Mouse (Mus musculus) inflammation-experienced regulatory T-cells, adult 6 months (primary cell): ENCODE results near the gene Tmem37. TPM values are rescaled to one million over a fixed set of nuclear protein-coding genes. Genes with fewer than 3 reads are reported as not detected.

ENCODE experiments used
- ATAC-seq: one replicate; pipeline ENCODE4 v1.8.0; 2017
- polyA plus RNA-seq, 3 experiments: library from polyadenylated mRNA; unstranded; fragments of 100-300 nt; shearing (Covaris generic); gene quantifications; one replicate each; pipeline ENCODE4 v1.2.1; 2017

The Tmem37 gene
- polyA plus RNA-seq, 3 experiments from 2014 or later, result 0.86 to 4.5 (median 0.91) TPM

DNA sequence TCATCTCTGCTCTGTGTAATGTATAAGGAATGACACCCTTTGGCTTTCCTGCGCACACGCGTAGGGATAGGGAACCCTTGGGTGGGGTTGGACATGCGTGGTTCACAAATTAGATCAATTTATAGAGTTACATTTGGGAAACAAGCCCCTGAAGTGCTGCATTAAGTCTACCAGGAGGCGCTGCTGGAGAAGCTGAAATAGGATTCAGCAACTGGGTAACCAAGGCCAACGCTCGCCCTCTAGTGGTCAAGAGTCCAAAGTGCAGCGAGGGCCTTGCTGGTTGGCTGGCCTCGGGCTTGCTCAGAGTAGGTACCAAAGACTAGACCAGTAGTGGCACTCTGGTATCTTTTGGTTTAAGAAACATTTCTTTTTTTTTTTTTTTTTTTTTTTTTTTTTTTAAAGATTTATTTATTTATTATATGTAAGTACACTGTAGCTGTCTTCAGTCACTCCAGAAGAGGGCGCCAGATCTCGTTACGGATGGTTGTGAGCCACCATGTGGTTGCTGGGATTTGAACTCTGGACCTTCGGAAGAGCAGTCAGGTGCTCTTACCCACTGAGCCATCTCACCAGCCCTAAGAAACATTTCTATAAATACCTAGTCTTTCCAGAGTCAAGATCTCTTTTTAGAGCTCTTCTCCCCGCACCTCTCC is 19.7 kb upstream of the Tmem37 start:
- peak; percentile 85 for ATAC-seq

DNA sequence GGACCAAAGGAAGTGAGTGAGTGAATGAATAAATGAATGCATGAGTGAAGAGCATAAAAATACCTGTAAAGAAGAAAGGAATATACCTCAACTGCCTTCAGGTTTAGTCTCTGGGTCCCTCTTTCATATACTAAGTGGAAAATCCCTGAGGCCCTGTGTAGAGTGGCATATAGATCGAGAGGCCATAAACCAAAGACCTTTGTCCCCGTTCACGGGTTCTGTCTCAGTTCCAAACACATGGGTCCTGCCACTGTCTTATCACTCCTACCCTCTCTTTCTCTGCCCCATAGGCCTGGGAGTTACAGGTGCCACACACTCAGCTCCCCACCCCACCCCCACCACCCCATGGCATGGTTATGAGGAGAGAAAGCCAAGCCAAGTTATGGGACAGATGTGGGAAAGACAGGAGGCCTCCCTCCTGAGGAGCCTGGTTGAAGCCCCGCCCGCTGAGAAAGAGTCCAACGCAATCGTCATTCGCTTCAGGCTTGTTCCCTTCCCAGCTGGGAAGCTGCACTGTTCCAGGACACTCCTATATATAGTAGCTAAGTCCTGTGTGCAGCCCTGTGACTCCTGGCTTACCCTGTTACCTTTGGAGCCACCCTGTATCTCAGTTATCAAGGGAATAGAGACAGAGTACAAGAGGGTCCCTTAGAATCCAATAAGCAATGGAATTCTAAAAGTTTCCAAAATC is 17.2 kb upstream of the Tmem37 start:
- no peak for ATAC-seq

DNA sequence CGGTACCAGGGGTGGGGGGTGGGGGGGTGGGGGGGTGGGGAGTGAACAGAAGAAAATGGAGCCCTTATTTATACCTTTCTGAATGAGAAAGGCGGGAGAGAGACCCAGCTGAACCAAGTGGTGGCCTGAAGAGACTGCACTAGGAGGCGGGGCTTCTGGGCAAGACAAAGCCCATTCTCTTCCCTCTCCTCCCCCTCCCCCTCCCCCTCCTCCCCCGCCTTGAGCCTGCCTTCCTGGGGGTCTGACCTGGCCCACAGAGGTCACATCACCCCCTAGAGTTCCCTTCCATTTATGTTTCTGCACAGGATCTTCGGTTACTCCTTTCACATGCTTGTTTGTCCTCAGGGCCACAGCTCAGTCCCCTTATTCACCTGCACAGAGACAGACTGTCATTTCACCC is 15.3 kb upstream of the Tmem37 start:
- no peak for ATAC-seq

DNA sequence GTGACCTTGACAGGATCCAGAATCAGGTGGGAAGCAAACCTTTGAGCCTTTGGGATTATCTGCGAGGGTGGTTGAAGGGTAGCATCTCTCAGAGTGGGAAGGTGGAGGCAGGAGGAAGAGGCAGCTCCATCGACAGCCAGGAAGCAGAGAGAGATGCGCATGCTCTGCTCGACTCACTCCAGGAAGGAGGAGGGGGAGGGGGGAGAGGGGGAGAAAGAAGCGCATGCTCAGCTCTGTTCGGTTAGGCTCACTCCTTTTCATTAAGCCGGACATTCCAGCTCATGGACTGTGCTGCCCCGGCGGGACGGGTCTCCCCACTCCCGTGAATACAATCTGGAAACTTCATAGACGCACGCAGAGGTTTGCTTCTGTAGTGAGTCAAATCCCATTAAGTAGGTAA is 12.8 kb upstream of the Tmem37 start:
- no peak for ATAC-seq

DNA sequence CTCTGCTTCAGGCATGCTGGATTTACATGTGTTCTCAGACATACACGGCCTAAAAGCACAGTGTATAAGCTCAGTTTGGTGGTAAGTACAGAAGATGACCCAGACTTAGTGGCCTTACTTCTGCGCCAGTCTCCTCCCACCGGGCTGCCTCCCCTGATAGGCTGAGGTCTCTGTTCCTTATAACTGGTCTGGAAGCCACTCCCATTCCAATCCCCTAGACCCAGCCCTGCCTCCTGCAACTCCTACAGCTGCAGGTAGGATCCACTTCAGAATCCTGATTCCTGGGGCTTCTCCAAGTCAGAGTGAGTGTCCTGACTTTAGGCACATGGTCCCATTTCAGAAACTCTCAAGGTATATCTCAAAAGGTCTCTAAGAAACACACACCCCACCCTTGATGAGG is 11.8 kb upstream of the Tmem37 start:
- no peak for ATAC-seq

DNA sequence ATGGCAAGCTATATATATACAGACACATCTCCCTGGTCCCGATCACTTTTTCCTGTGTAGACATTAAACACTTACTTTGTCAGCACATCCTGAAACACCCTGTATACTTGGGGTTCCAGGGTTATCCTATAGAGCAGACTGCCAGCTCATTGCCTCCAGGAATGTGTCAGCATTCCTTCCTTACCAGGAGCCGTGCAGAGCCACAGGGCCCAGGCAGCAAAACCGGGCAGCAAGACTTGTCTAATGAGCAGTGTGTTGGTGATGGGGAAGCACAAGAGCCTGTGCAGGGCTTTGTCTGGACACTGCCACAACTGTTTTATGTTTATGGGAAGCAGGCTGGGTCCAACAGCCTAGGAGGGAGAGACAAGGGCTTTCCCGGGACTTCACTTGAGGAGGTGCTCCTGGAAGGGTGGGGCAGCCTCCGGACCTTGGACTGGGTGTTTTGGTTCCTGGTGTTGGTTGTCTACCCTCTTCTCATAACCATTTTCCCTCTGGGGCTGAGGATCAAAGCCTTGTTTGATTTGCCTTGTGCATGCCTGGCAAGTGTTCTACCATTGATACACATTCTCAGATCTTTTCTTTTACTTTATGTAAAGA is 10.1 kb upstream of the Tmem37 start:
- no peak for ATAC-seq

DNA sequence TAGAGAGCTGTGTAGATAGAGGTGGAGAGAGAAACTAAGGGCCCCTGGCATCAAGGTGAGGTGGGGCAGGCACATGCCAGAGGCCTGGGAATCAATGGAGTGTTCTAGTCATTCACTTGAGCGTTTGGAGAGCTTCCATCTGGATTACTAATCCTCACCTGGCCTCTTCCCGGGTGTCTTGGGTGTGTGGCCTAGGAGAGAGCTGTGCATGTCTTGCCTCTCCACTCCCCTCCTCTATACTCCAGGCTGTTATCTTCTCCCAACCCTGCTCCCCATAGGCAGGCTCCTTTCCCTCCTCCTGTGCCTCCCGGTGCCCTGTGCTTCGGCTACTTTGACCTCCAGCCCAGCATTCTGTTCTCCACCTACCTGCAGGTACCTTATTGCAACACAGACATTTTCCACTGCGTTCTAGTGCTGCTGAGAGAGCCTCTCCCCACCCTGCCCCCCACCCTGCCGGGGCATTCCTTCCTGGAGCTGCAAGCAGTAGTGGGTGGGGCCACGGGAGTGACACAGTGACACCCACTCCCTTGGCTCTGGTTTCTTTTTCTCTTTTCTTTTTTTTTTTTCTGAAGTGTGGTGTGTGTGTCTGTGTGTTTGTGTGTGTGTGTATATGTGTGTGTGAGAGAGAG is 9.2 kb upstream of the Tmem37 start:
- no peak for ATAC-seq

DNA sequence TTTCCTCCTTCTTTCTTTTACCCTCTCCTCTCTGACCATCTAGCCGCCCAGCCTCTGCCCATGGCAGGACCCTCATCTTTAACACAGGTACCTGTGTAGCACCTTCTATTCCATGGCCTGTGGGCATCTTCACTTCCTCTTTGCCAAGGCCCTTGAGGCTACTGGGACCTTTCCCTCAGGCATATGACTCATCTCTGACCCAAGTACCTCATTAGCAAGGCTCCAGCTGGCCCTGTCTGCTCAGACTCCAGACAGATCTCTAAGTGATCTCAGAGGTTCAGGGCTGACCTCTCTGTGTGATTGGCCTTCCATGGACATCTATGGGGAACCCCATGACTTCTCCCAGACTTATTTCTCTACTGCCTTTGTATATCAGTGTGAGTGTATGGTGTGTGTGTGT is 6.8 kb upstream of the Tmem37 start:
- ATAC-seq, result no peak

DNA sequence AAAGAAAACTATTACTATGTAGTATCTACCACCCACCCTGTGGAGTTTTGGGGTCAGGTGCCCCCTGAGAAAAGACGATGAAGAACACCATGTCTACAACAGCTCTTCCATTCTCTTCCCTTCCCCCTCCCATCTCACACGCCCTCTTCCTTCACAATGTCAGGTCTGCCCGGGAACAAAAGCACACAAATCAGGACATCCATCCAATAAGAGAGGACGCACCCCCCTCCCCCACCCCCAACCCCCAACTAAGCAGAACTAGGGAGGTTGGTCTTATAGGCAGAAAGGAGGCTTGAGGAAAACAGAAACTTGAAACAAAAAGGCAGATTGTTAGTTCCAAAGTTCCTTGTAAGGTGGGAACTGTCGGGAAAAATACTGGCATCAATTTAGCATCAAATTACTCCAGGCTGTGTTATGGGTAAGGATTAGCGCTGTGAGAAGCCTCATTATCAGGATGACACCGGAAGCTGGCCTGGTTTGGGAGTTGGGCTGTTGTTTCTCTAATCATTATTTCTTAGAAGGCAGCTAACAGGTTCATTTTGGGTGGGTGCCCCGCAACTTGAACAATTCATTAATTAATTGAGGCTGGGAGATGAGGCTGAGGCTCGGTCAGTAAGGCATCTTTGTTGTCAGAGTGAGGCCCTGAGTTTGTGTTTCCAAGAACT is 4.0 kb upstream of the Tmem37 start:
- ATAC-seq, result no peak

DNA sequence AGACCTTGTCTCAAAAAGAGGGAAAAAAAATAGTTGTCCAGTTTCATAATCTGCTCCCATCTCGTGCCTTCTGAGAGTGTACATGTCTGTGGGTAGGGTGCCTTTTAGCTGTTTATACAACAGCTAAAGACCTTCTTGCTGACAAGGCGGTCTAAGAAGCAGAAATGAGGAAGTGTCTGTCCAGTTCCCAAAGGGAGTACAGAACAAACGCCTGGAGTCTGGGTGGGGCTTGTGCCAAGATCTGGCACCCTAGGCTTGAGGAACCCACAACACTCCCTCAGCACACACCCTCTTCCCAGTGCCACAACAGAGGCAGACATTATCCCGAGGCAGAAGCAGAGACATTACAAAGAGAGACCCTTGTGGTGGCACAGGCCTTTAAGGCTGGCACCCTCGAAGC is 1.6 kb upstream of the Tmem37 start:
- ATAC-seq, result no peak

DNA sequence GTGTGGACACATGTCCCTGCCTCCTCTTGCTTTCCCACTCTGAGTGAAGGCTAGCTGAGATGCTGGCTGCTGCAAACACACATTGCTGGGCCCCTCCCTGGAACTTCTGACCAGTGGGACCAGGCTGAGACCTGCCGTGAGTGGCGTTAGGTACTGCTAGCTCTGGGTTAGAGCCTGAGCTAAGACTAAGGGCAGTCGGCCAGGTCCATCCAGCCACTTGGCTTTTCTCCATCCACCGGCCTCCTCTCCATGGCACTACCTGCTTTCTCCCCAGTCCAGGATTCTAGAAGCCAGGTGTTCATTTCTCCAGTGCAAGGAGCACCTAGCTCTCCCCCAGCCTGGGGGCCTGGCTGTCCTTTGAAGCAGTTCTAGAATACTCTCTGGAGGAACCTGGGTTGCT is 1.1 kb upstream of the Tmem37 start:
- ATAC-seq, result no peak

DNA sequence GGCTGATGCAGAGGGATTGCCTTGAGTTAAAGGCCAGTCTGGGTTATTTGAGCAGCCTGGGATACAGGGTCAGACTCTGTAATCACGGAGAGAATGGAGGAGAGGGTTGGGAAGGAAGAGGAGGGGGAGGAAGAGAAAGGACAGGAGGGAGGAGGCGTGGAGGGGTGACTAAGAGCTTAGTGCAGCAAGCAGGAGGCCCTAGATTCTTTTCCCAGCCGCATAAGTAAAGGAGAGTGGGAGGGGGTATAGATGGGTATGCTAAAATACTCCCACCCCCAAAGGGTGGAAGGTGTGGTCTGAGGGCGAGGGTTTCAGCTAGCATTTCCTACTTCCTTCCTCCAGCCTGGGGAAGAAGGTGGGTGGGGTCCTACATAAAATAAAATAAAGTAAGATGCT is 431 bp upstream of the Tmem37 start:
- ATAC-seq, result no peak

DNA sequence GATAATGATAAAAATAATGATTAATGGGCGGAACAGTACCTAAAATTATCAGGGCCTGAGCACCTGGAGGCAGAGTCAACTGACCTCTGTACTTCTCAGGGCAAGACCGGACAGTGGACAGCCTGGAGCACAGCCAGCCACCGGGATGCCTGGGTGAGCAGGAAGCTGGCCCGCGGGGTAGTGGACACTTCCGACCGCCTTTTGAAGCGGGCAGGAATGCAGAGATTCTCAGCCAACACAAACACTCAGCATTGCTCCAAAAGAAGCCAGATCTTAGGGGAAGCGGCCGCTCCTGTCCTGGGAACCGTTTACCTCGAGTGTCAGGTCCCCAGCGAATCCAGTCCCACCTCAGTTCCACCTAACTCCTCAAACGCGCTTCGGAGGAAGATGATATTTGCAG is 974 bp downstream of the Tmem37 start:
- ATAC-seq, result no peak

DNA sequence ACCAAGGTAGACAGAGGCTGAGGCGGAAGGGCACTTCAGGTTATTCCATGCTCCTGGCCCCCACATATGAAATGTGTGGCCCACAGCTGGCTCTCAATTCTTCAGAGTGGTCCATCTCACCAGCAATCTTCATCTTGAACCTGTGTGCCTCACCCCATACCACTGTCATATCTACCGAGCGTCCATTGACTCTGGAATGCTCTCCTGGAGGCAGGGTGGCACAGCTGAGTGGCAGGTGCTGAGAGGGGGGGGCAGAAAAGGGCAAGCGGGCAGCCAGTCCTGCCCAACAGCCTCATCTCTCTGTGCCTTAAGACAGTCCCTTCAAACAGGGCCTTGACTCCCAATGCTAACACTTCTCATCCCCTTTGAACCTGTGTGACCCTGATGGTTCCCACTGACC is 2.7 kb downstream of the Tmem37 start:
- no peak for ATAC-seq

DNA sequence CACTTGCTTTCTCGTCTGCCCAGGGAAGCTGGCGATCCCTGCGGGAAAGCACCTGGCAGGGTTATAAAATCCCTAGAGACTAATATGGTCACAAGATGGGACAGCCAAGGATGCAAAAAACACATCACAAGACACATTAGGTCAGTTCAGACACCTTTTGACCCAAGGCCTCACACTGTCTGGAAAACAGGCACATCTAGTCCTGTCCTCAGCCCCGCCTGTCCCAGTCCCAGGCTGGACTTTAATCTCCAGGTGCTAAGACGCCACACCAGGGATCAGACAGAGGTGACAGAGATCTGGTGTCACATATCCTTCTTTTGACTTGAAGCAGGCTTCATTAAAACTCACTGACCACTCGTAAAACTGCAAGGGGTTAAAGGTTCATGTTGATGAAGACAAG is 3.7 kb downstream of the Tmem37 start:
- no peak for ATAC-seq

DNA sequence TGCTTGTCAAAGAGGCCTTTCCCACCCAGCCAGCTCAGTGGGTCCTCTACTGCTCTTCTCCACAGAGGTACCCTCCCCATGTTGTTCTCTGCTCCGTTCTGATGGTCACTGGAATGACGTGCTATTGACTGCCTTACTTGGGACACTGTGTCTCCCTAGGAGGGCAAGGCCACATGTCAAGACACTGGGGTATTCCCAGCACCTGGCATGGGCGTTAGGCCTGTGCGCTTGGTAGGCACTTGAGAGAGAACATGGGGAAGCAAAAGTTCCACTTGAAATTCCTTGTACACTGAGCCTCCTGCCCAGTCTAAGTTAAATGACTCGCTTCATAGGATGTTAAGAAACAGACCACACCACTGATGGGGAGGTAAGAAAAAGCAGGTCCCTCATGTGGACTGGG is 4.8 kb downstream of the Tmem37 start:
- ATAC-seq, result no peak

DNA sequence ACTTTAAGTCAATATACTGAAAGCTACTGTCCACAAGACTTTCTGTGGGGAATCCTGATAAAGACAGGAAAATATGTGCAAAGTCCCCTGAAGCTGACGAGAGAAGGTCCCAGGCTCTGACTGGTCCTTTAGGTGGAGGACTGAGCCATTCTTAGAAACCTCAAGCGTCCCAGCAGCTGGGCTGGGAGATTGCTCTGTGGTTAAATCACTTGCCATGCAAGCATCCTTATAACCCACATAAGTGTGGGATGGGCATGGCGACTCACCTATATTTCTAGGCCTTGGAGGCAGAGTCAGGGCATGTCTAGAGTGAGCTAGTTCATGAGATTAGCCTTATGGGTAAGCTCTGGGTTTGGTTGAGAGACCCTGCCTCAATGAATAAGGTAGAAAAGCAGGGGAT is 7.2 kb downstream of the Tmem37 start:
- no peak for ATAC-seq

DNA sequence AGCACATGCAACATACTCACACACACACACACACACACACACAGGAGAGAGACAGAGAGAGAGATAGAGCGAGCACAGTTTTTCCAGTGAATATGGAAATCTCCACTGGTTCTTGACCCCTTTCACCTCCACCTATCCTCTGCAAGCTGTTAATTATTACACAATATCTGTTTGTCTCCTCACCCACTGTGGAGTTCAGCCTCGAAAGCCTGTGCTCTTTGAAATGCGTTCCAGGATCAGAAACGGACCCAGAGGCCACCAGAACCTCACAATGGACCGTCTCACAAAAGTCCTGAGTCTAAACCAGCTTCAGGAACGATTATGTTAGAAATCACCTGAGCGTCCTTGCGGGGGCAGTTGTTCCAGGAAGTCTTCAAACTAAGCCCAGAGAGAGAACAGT is 7.7 kb downstream of the Tmem37 start:
- no peak for ATAC-seq

DNA sequence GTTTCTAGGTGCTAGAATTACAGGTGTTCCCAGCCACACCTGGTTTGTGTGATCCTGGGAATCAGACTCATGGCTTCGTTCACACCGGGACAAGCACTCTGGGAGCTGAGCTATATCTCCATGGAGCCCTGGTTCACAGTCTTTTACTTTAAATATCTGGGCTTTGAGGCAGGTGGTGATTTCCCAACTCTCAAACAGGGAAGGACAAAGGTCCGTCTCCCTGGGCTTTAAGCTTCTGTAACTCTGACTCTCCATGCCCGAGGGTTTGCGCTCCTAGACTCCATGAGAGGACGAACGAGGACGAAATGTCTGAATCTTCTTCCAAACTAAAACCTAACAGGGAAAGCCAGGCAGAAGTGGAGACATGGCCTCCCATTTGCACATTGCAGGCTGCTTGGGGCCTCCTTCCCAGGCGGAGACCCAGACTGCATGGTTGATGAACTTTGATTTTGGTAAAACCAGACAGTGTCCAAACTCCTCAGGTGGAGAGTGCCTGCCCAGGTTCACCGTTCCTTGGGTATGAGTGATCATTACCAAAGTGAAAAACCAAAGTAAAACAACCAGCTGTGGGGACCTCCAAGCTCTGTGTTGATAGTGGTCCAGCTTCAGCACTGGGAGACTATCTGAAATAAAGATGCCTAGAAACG is 9.7 kb downstream of the Tmem37 start:
- ATAC-seq, result no peak

DNA sequence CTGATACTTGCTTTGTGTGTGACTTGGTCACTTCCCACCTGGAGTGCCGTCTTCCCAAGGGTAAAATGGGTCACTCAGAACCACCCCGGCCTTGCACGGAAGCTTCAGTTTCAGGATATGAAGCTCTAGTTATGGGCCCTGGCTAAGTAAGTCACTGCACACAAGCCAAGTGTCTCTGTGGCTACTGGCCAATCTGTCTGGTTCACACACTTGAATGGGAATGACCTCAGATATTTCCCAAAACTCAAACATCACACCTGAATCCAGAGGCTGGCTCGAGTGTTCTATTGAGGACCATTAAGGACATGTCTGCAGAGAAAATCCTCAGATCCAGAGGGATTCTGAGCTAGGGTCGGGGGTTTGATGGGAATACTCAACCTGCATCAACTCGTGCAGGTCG is 11.6 kb downstream of the Tmem37 start:
- no peak for ATAC-seq

DNA sequence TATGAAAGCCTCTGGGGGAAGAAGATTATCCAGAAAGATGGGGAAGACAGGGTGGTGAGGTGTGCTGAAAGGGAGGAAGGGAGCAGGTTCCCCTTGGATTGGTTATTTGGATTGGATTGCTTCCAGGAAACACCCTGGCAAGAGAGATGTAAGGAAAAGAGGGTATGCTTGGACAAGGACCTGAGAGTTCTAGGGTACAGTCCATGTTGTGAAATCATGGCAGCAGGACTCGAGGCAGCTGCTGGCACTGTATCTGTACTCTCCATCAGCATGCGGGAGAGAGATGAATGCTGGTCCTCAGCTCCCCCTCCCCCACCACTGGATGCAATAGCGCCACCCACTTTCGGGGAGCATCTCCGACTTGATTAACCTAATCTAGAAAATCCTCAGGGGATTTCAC is 13.2 kb downstream of the Tmem37 start:
- no peak for ATAC-seq

DNA sequence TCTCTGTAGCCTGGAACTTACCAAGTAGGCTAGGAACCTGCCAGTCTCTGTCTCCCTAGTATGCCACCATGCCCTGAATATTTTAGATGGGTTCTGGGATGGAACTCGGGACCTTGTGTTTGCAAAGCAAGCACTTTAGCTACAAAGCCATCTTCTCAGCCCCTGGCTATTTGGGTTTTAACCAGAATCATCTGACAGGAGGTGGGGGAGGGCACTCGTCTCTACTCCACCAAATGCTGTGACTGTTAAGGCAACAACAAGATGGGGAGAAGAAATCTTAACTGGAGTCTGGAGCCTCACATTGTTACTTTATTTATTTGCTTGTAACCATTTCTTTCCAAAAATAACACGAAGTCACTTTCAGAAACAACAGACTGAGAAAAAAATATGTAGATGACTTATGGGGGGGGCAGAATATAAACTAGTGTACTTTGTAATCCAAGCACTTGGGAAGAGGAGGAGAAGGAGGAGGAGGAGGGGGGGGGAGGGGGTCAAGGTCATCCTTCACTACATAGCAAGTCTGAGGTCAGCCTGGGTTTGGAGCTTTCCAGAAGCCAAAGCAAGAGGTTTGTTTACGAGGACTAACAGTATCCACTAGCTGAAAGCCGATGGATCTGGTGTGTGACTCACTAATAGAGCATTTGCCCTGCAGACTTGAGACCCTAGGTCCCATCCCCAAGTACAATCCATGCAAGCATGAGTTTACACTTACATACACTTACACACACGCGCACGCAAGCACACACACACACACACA is 16.0 kb downstream of the Tmem37 start:
- no peak for ATAC-seq
